Mouse (Mus musculus) brain, embryonic 14.5 days (tissue): ENCODE measurements at regions not wholly inside any gene's neighbourhood (a gene's known extent, or its start where the extent isn't known, plus 50 kb on each side); places are given as distances from the start of the nearest gene placed in this dataset.

Source experiments
- CTCF ChIP-seq: fragments of 200-500 bp; IDR thresholded peaks from 2 replicates; pipeline ENCODE4 v1.5.1; 2012; ENCODE audit warnings: inconsistent platforms, mild to moderate bottlenecking, moderate library complexity, borderline replicate concordance; ENCODE audit not compliant: insufficient read depth, insufficient read length; ENCODE audit errors: extremely low read depth
- POLR2A ChIP-seq: fragments of 200-500 bp; IDR thresholded peaks from 2 replicates; pipeline ENCODE4 v1.6.1; 2012; ENCODE audit warnings: mild to moderate bottlenecking, inconsistent platforms, borderline replicate concordance; ENCODE audit not compliant: poor library complexity, insufficient read depth, insufficient read length, severe bottlenecking; ENCODE audit errors: extremely low read depth

DNA sequence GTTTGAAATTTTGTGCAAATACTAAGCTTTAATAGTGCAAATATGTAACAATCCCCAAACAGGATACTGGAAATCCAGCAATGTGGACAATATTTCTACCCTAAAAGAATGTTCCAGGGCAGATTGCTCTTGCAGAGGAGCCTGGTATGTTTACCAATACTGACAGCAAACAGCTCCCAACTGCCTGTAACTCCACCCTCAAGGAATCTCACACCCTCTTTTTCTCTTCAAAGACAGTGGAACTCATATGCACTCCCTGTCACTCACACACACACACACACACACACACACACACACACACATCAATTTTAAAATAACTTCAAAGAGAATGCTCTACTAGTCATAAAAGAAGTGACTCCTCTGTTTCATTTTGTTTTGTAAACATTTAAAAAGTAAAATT is 484.7 kb downstream of the Actr3 start:
- TF ChIP-seq CTCF (no peak), POLR2A (no peak)
